ENCODE assay signal across 9 mouse cellular contexts in genomic region chr15:62106518-62106975, GRCm38 (mm10).
DNase-seq lines count a peak whose midpoint lies in the region; ATAC-seq lines count a peak whose summit lies in the region.
"Had no signal": no experiment of that assay in that cellular context is flagged by ENCODE, and none has a peak within 500 bp of the region (broad histone marks: within the 10 kb centered on the region; RNA-seq: fewer than 3 reads in every experiment).

No protein-coding gene starts in this region.

- WGBS in intestine, embryonic 15.5 days: 19% methylated on average over 5 of the region's 5 CpGs

- peaks cover 14% of the 10 kb centered on the region for H3K4me1 ChIP-seq in intestine, embryonic 15.5 days (replicated peaks)

- intact Hi-C loops in left cerebral cortex, postnatal 25 days (cut with DNase I): no loop called here

- no peaks in the 10 kb centered on the region for H3K36me3 ChIP-seq in intestine, embryonic 15.5 days

- ATAC-seq in intestine, embryonic 15.5 days: peak; percentile 83
- peak; percentile 75 for ATAC-seq in megakaryocyte-erythroid progenitor cell, adult 5-6 weeks (replicated peaks; ENCODE audit: low FRiP score, low TSS enrichment, poor library complexity, severe bottlenecking)

- H3K4me3 ChIP-seq in intestine, embryonic 15.5 days (replicated peaks): no peak overlapping the region
- H3K4me3 ChIP-seq: megakaryocyte, embryonic 14.5 days had no signal

- H3K9ac ChIP-seq in intestine, embryonic 15.5 days: no peak overlapping the region

- H3K4me2 ChIP-seq in intestine, embryonic 15.5 days (replicated peaks): no peak overlapping the region

- peak; percentile 89 for DNase-seq in adipocyte (ENCODE audit: low spot score)
- DNase-seq in embryo, embryonic 10 days (ENCODE audit: low spot score): peak; percentile 56
- DNase-seq in gastrocnemius, postnatal 25 days: peak; percentile 70
- DNase-seq in left cerebral cortex, postnatal 25 days (ENCODE audit: low spot score in 2 of 2): peak; percentile 56 to 74
- peak; percentile 86 for DNase-seq in right cerebral cortex, postnatal 10 days (ENCODE audit: low spot score in 2 of 2)
- DNase-seq in c-Kit-positive CD71-positive TER-119-positive erythroid progenitor cells, embryonic 14.5 days (ENCODE audit: low spot score): no peak

- no peak overlapping the region; the same call in 1 of the 2 replicates for H3K27ac ChIP-seq in intestine, embryonic 15.5 days

- H3K9me3 ChIP-seq in intestine, embryonic 15.5 days: no peaks in the 10 kb centered on the region

- no peaks in the 10 kb centered on the region for H3K27me3 ChIP-seq in intestine, embryonic 15.5 days (replicated peaks)
- H3K27me3 ChIP-seq: megakaryocyte, embryonic 14.5 days had no signal
